Mouse (Mus musculus) myocyte (in vitro differentiated cells): Measurements from ENCODE around the gene Olfr1431. TPM values are rescaled to one million over a fixed set of nuclear protein-coding genes. Genes with fewer than 3 reads are reported as not detected.

Experiments
- polyA plus RNA-seq: library from polyadenylated mRNA; unstranded; fragments of >200 nt; fragmentation: generic; extraction: Trizol; gene quantifications from one replicate; pipeline ENCODE4 v1.2.1, GENCODE M21; 2012; ENCODE audit warnings: missing spikeins

Gene Olfr1431
- polyA plus RNA-seq, 1 experiment: not detected

Other genes with a start within 250 kb of the Olfr1431 start
- gene Osbp, start 234.7 kb upstream of the Olfr1431 start, polyA plus RNA-seq: 23.1 TPM
- not detected for gene Olfr1423, start 159.3 kb upstream of the Olfr1431 start, polyA plus RNA-seq
- gene Olfr1424, start 138.0 kb upstream of the Olfr1431 start, polyA plus RNA-seq: not detected
- gene Olfr1425, start 122.9 kb upstream of the Olfr1431 start, polyA plus RNA-seq: not detected
- gene Olfr1426, start 108.6 kb upstream of the Olfr1431 start, polyA plus RNA-seq: not detected
- not detected for gene Olfr1427, start 97.3 kb upstream of the Olfr1431 start, polyA plus RNA-seq
- not detected for gene Olfr1428, start 84.7 kb upstream of the Olfr1431 start, polyA plus RNA-seq
- gene Olfr76, start 77.4 kb upstream of the Olfr1431 start, polyA plus RNA-seq: not detected
- gene Olfr1555-ps1, start 30.5 kb upstream of the Olfr1431 start, polyA plus RNA-seq: not detected
- not detected for gene Olfr1432, start 32.0 kb downstream of the Olfr1431 start, polyA plus RNA-seq
- not detected for gene Olfr262, start 41.0 kb downstream of the Olfr1431 start, polyA plus RNA-seq
- not detected for gene Olfr235, start 60.4 kb downstream of the Olfr1431 start, polyA plus RNA-seq
- gene Olfr1434, start 79.2 kb downstream of the Olfr1431 start, polyA plus RNA-seq: not detected
- not detected for gene Olfr1436, start 98.5 kb downstream of the Olfr1431 start, polyA plus RNA-seq
- not detected for gene Olfr1437, start 124.5 kb downstream of the Olfr1431 start, polyA plus RNA-seq
- gene Olfr1438-ps1, start 135.3 kb downstream of the Olfr1431 start, polyA plus RNA-seq: not detected
- not detected for gene Olfr1440, start 186.6 kb downstream of the Olfr1431 start, polyA plus RNA-seq
- not detected for gene Olfr1441, start 216.8 kb downstream of the Olfr1431 start, polyA plus RNA-seq
- gene Pfpl, start 227.3 kb downstream of the Olfr1431 start, polyA plus RNA-seq: 0.02 TPM